In genomic region chr9:88438237-88438554, GRCm38 (mm10) we compare ENCODE assay signal across 8 mouse cellular contexts. TPM values are rescaled to one million over a fixed set of nuclear protein-coding genes. Genes with fewer than 3 reads are reported as not detected.
DNase-seq lines count a peak whose midpoint lies in the region; ATAC-seq and TF ChIP-seq lines count a peak whose summit lies in the region.

No protein-coding gene starts in this region.

- WGBS in thymus, adult 2 months, result under 1% methylated on average over 15 of the region's 15 CpGs
- under 1% methylated on average over 15 of the region's 15 CpGs for WGBS in large intestine, adult 2 months
- 1% methylated on average over 15 of the region's 15 CpGs for WGBS in neural tube, embryonic 14.5 days

- no peaks in the 10 kb centered on the region for H3K27me3 ChIP-seq in thymus, adult 2 months (ENCODE audit: control insufficient read depth, insufficient read depth, low read length)
- no peaks in the 10 kb centered on the region for H3K27me3 ChIP-seq in neural tube, embryonic 14.5 days (ENCODE audit: control insufficient read depth, insufficient read depth, low read length)

- ATAC-seq in frontal cortex, adult (ENCODE audit: low TSS enrichment), result peak; percentile 10; the same call in 1 of the 2 replicates
- ATAC-seq in neural tube, embryonic 14.5 days (ENCODE audit: low read depth), result no peak
- no peak for ATAC-seq in granulocyte monocyte progenitor cell, adult 5-6 weeks (replicated peaks; ENCODE audit: poor library complexity, severe bottlenecking)

- TF ChIP-seq POLR2A in thymus, adult 2 months (IDR thresholded peaks at IDR 0.05; ENCODE audit: control insufficient read depth, extremely low read depth, insufficient read depth, low read length, poor library complexity), result no peak

- TF ChIP-seq CTCF in thymus, adult 2 months (IDR thresholded peaks at IDR 0.05; ENCODE audit: borderline replicate concordance, control insufficient read depth, extremely low read depth, insufficient read depth, low read length, poor library complexity), result no peak

- H3K27ac ChIP-seq in thymus, adult 2 months (ENCODE audit: control insufficient read depth, insufficient read depth, low read length), result peak overlapping the region; percentile 44
- H3K27ac ChIP-seq in neural tube, embryonic 14.5 days (ENCODE audit: low read depth, low read length), result peak overlapping the region; percentile 88

- peak overlapping the region; percentile 92 for H3K4me3 ChIP-seq in thymus, adult 2 months (ENCODE audit: control insufficient read depth, insufficient read depth, low read length)
- H3K4me3 ChIP-seq in neural tube, embryonic 14.5 days (ENCODE audit: low read depth, low read length), result peak overlapping the region; percentile 71

- H3K36me3 ChIP-seq in thymus, adult 2 months (ENCODE audit: control insufficient read depth, insufficient read depth, low read length), result no peaks in the 10 kb centered on the region
- no peaks in the 10 kb centered on the region for H3K36me3 ChIP-seq in neural tube, embryonic 14.5 days (ENCODE audit: control insufficient read depth, insufficient read depth, low read length)

- peak overlapping the region; percentile 78 for H3K9ac ChIP-seq in neural tube, embryonic 14.5 days (replicated peaks; ENCODE audit: low read depth, low read length)

- DNase-seq in frontal cortex, postnatal 25 days (ENCODE audit: low spot score in 2 of 2), result no peak
- DNase-seq in thymus, adult 2 months, result no peak
- DNase-seq in thymus, postnatal 25 days, result no peak
- DNase-seq in large intestine, adult 2 months (ENCODE audit: low read depth, low spot score), result peak; percentile 24
- DNase-seq in urinary bladder, adult 18-20 months (ENCODE audit: low spot score in 2 of 2), result no peak

- peaks cover 3% of the 10 kb centered on the region; the same call in 1 of the 2 replicates for H3K4me1 ChIP-seq in thymus, adult 2 months (replicated peaks; ENCODE audit: control insufficient read depth, insufficient read depth, low read length)
- H3K4me1 ChIP-seq in neural tube, embryonic 14.5 days (ENCODE audit: control insufficient read depth, insufficient read depth, low read length), result no peaks in the 10 kb centered on the region; the same call in 1 of the 2 replicates

- peak overlapping the region; percentile 67 for H3K4me2 ChIP-seq in neural tube, embryonic 14.5 days (ENCODE audit: low read depth, low read length)

- no peaks in the 10 kb centered on the region for H3K9me3 ChIP-seq in neural tube, embryonic 14.5 days (ENCODE audit: control insufficient read depth, low read length)

RNA-seq across cellular contexts. Expression of gene Snx14, which starts 0.6 kb away (rescaled TPM):
- 10.3 and 10.6 TPM in 2 replicates for polyA plus RNA-seq in thymus, adult 2 months (2012; rRNA removed)
- polyA plus RNA-seq in large intestine, adult 2 months (2012; rRNA removed), result 7.9 and 12.4 TPM in 2 replicates
- polyA plus RNA-seq in neural tube, embryonic 14.5 days (2014; fragmentation: Nextera tagmentation; extraction: Ambion mirVana), result 31.6 and 34.9 TPM in 2 replicates
- 39.3 and 45.3 TPM in 2 replicates for total RNA-seq in granulocyte monocyte progenitor cell, adult 5-6 weeks (2014; fragmentation: Nextera tagmentation)
- total RNA-seq in granulocyte monocyte progenitor cell, adult 5-6 weeks (2017), result 18.1 and 18.9 TPM in 2 replicates

RNA-seq across cellular contexts. Expression of gene Gm20537, which starts 18.2 kb away (rescaled TPM):
- 1.1 and 1.3 TPM in 2 replicates for polyA plus RNA-seq in thymus, adult 2 months (2012; rRNA removed)
- 0.32 TPM in 1 of 2 replicates, not detected in the other for polyA plus RNA-seq in large intestine, adult 2 months (2012; rRNA removed)
- 0.46 and 0.57 TPM in 2 replicates for polyA plus RNA-seq in neural tube, embryonic 14.5 days (2014; fragmentation: Nextera tagmentation; extraction: Ambion mirVana)
- total RNA-seq in granulocyte monocyte progenitor cell, adult 5-6 weeks (2014; fragmentation: Nextera tagmentation), result not detected in 2 replicates
- total RNA-seq in granulocyte monocyte progenitor cell, adult 5-6 weeks (2017), result not detected in 2 replicates

RNA-seq across cellular contexts. Expression of gene Syncrip, which starts 44.2 kb away (rescaled TPM):
- polyA plus RNA-seq in thymus, adult 2 months (2012; rRNA removed), result 12.4 and 15.9 TPM in 2 replicates
- polyA plus RNA-seq in large intestine, adult 2 months (2012; rRNA removed), result 3.7 and 4.1 TPM in 2 replicates
- polyA plus RNA-seq in neural tube, embryonic 14.5 days (2014; fragmentation: Nextera tagmentation; extraction: Ambion mirVana), result 86.6 and 87.8 TPM in 2 replicates
- total RNA-seq in granulocyte monocyte progenitor cell, adult 5-6 weeks (2014; fragmentation: Nextera tagmentation), result 231 and 250 TPM in 2 replicates
- total RNA-seq in granulocyte monocyte progenitor cell, adult 5-6 weeks (2017), result 274 and 276 TPM in 2 replicates
